Mouse (Mus musculus): ENCODE measurements around the gene Fry. TPM values are rescaled to one million over a fixed set of nuclear protein-coding genes. Genes with fewer than 3 reads are reported as not detected.

The Fry gene
- polyA plus RNA-seq, 1 experiment from 2014 or later: 43.4 TPM

GRCm38 (mm10) chr5:150145967-150146366, 27.5 kb downstream of the Fry start:
- Histone ChIP-seq H3K36me3 (ENCODE audit: control insufficient read depth, insufficient read depth, low read length) (no peaks in the 10 kb centered on the region), H3K9ac (ENCODE audit: low read depth, low read length) (no peak overlapping the region), H3K27me3 (replicated peaks; ENCODE audit: control insufficient read depth, insufficient read depth, low read length) (no peaks in the 10 kb centered on the region), H3K4me2 (ENCODE audit: low read length) (no peak overlapping the region), H3K4me3 (ENCODE audit: low read length) (no peak overlapping the region), H3K9me3 (ENCODE audit: control insufficient read depth, low read length) (no peaks in the 10 kb centered on the region), H3K27ac (ENCODE audit: low read depth, low read length) (no peak overlapping the region), H3K4me1 (ENCODE audit: control insufficient read depth, insufficient read depth, low read depth, low read length) (no peaks in the 10 kb centered on the region; the same call in 1 of the 2 replicates)
- ATAC-seq: no peak
- WGBS: 86% methylated on average over 3 of the region's 3 CpGs

GRCm38 (mm10) chr5:150146612-150147011, 28.2 kb downstream of the Fry start:
- Histone ChIP-seq H3K9me3 (ENCODE audit: control insufficient read depth, low read length) (no peaks in the 10 kb centered on the region), H3K36me3 (ENCODE audit: control insufficient read depth, insufficient read depth, low read length) (no peaks in the 10 kb centered on the region)
- no peak for ATAC-seq

GRCm38 (mm10) chr5:150149725-150150124, 31.3 kb downstream of the Fry start:
- Histone ChIP-seq H3K4me3 (ENCODE audit: low read length) (no peak overlapping the region), H3K4me1 (ENCODE audit: control insufficient read depth, insufficient read depth, low read depth, low read length) (no peaks in the 10 kb centered on the region; the same call in none of the 2 replicates), H3K9me3 (ENCODE audit: control insufficient read depth, low read length) (no peaks in the 10 kb centered on the region), H3K27me3 (replicated peaks; ENCODE audit: control insufficient read depth, insufficient read depth, low read length) (no peaks in the 10 kb centered on the region), H3K9ac (ENCODE audit: low read depth, low read length) (no peak overlapping the region), H3K4me2 (ENCODE audit: low read length) (no peak overlapping the region), H3K36me3 (ENCODE audit: control insufficient read depth, insufficient read depth, low read length) (no peaks in the 10 kb centered on the region), H3K27ac (ENCODE audit: low read depth, low read length) (no peak overlapping the region)
- WGBS: 82% methylated on average over 11 of the region's 11 CpGs
- ATAC-seq: no peak

More at GRCm38 (mm10) chr5:150146612-150147011, 28.2 kb downstream of the Fry start:
- H3K4me3 ChIP-seq (ENCODE audit: low read length): no peak overlapping the region
- 96% methylated on average over 4 of the region's 4 CpGs for WGBS
- H3K9ac ChIP-seq (ENCODE audit: low read depth, low read length): no peak overlapping the region
- H3K27me3 ChIP-seq (replicated peaks; ENCODE audit: control insufficient read depth, insufficient read depth, low read length): no peaks in the 10 kb centered on the region
- H3K4me2 ChIP-seq (ENCODE audit: low read length): no peak overlapping the region
- H3K27ac ChIP-seq (ENCODE audit: low read depth, low read length): no peak overlapping the region
- H3K4me1 ChIP-seq (ENCODE audit: control insufficient read depth, insufficient read depth, low read depth, low read length): no peaks in the 10 kb centered on the region; the same call in 1 of the 2 replicates

DNA sequence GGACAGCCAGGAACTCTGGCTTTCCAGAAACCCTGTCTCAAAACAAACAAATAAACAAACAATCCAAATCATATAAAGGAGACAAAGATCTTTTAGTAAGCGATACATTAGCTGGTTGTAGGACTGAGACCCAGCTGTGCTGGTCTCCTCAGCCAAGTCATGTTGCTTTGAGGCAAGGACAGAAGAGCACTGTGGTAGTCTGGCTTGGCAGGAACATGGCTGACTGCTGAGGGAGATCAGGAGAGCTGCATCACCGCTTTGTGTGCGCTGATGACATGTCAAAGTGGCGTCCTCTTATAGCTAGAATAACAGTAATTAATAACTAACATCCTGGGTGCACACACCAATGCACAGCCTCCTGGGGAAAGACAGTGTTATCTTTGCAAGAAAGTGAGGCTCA, 32.5 kb downstream of the Fry start:
- no peak for ATAC-seq
- Histone ChIP-seq H3K4me1 (ENCODE audit: control insufficient read depth, insufficient read depth, low read depth, low read length) (no peaks in the 10 kb centered on the region; the same call in 1 of the 2 replicates), H3K4me2 (ENCODE audit: low read length) (no peak overlapping the region), H3K4me3 (ENCODE audit: low read length) (no peak overlapping the region), H3K27me3 (replicated peaks; ENCODE audit: control insufficient read depth, insufficient read depth, low read length) (no peaks in the 10 kb centered on the region), H3K27ac (ENCODE audit: low read depth, low read length) (no peak overlapping the region), H3K9me3 (ENCODE audit: control insufficient read depth, low read length) (no peaks in the 10 kb centered on the region), H3K9ac (ENCODE audit: low read depth, low read length) (no peak overlapping the region), H3K36me3 (ENCODE audit: control insufficient read depth, insufficient read depth, low read length) (no peaks in the 10 kb centered on the region)
- 69% methylated on average over 4 of the region's 4 CpGs for WGBS

DNA sequence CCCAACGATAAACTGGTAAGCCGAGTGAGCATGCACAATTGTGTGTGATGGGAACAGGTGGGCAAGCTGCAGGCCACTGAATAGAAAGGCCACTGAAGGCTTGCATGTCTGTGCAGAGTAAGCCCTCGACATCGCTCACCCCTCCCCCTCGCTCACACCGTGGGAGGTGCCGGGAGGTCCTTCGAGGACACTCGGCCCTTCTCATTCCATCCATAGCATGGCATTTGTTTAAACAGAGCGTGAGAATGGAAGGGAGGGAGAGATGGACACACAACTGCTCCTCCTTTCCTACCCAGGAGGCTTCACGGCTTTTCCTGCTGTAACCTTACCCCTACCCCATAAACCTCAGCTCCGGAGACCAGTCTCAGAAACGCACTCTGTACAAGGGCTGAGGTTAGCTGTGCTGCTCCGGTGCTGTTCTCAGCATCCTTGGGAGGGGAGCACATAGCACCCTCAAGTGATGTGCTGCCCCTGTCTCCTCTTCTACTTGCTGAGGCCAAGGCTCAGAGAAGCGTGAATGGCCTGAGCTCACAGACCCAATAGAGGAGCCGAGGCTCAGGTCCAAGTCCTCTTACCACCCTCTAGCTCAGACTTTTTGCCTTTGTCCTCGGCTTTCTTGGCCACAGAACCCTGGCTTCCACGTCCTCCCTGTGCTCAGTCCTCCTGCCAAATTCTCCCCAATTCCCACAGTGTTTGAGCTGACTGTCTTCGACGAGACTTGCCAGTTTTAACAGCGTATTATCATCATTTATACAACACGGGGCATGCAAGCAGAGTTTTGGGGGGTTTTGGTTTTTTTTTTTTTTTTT, 33.8 kb downstream of the Fry start:
- Histone ChIP-seq H3K9ac (ENCODE audit: low read depth, low read length) (no peak overlapping the region), H3K4me1 (ENCODE audit: control insufficient read depth, insufficient read depth, low read depth, low read length) (no peaks in the 10 kb centered on the region; the same call in 1 of the 2 replicates), H3K4me3 (ENCODE audit: low read length) (no peak overlapping the region), H3K36me3 (ENCODE audit: control insufficient read depth, insufficient read depth, low read length) (no peaks in the 10 kb centered on the region), H3K27ac (ENCODE audit: low read depth, low read length) (peak overlapping the region; percentile 51), H3K27me3 (replicated peaks; ENCODE audit: control insufficient read depth, insufficient read depth, low read length) (no peaks in the 10 kb centered on the region), H3K4me2 (ENCODE audit: low read length) (no peak overlapping the region), H3K9me3 (ENCODE audit: control insufficient read depth, low read length) (no peaks in the 10 kb centered on the region)
- peak; percentile 90 for ATAC-seq
- WGBS: 51% methylated on average over 22 of the region's 22 CpGs

- H3K27ac ChIP-seq (ENCODE audit: low read depth, low read length): peak overlapping the region; percentile 56
- no peak overlapping the region for H3K9ac ChIP-seq (ENCODE audit: low read depth, low read length)
- H3K36me3 ChIP-seq (ENCODE audit: control insufficient read depth, insufficient read depth, low read length): no peaks in the 10 kb centered on the region
- H3K4me1 ChIP-seq (ENCODE audit: control insufficient read depth, insufficient read depth, low read depth, low read length): no peaks in the 10 kb centered on the region; the same call in 1 of the 2 replicates
- WGBS: 61% methylated on average over 10 of the region's 10 CpGs
- peak; percentile 15 for ATAC-seq
- H3K4me3 ChIP-seq (ENCODE audit: low read length): no peak overlapping the region
- no peaks in the 10 kb centered on the region for H3K9me3 ChIP-seq (ENCODE audit: control insufficient read depth, low read length)
- no peak overlapping the region for H3K4me2 ChIP-seq (ENCODE audit: low read length)
- H3K27me3 ChIP-seq (replicated peaks; ENCODE audit: control insufficient read depth, insufficient read depth, low read length): no peaks in the 10 kb centered on the region
These were observed 34.4 kb downstream of the Fry start for GRCm38 (mm10) chr5:150152880-150153281.

DNA sequence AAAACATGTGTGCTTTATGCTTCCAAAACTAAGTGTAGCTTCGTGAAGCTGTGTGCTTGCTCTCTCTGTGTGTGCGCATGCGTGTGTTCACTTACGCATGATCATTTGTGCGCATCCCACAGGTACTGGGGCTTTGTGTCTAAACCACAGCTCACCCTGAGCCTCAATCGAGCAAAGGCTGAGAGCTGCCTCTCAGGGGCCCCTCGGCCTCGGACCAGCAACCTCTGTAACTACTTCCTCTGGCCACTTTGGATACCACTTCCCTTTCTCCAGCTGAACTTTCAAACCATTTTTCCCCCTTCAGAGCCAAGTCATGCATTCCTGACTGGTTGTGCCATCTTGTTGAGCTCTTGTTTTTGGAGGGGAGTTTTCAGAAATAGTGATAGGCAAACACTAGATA, 36.9 kb downstream of the Fry start:
- 89% methylated on average over 8 of the region's 8 CpGs for WGBS
- no peak overlapping the region for H3K4me3 ChIP-seq (ENCODE audit: low read length)
- H3K9me3 ChIP-seq (ENCODE audit: control insufficient read depth, low read length): no peaks in the 10 kb centered on the region
- H3K27ac ChIP-seq (ENCODE audit: low read depth, low read length): no peak overlapping the region
- H3K9ac ChIP-seq (ENCODE audit: low read depth, low read length): no peak overlapping the region
- ATAC-seq: no peak
- H3K36me3 ChIP-seq (ENCODE audit: control insufficient read depth, insufficient read depth, low read length): no peaks in the 10 kb centered on the region
- no peaks in the 10 kb centered on the region; the same call in 1 of the 2 replicates for H3K4me1 ChIP-seq (ENCODE audit: control insufficient read depth, insufficient read depth, low read depth, low read length)
- H3K27me3 ChIP-seq (replicated peaks; ENCODE audit: control insufficient read depth, insufficient read depth, low read length): no peaks in the 10 kb centered on the region
- no peak overlapping the region for H3K4me2 ChIP-seq (ENCODE audit: low read length)

DNA sequence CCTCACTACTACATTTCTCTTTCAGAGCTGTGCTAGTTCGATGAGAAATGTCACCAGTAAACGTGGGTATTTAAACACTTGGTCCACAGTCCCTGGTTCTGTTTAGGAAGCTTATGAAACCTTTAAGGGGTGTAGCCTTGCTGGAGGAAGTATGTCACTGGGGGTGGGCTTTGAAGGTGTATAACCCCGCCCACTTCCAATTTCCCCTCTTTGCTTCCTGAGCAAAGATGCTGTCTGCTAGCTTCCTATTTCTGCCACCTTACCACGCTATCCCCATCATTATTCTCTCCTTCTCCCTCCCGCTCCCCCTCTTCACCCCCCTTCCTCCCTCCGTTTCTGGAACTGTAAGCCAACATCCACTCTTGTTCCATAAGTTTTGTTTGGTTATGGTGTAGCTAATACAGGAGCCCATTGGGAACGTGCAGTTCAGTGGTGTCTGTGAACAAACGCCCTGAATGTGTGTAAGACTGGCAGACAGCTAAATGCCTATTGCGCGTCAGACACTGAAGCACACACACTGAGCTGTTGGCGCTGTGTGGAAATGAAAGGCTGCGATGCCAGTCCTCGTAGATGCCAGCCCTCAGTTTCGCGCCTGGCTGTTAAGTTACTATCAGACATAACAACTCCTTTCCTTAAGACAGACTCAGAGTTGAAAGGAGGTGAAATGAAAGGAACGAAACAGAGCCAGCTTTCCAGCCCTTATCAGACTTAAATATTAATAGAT, 37.8 kb downstream of the Fry start:
- Histone ChIP-seq H3K27me3 (replicated peaks; ENCODE audit: control insufficient read depth, insufficient read depth, low read length) (no peaks in the 10 kb centered on the region), H3K4me3 (ENCODE audit: low read length) (no peak overlapping the region), H3K27ac (ENCODE audit: low read depth, low read length) (no peak overlapping the region), H3K9ac (ENCODE audit: low read depth, low read length) (no peak overlapping the region), H3K4me1 (ENCODE audit: control insufficient read depth, insufficient read depth, low read depth, low read length) (no peaks in the 10 kb centered on the region; the same call in 1 of the 2 replicates), H3K9me3 (ENCODE audit: control insufficient read depth, low read length) (no peaks in the 10 kb centered on the region), H3K36me3 (ENCODE audit: control insufficient read depth, insufficient read depth, low read length) (no peaks in the 10 kb centered on the region), H3K4me2 (ENCODE audit: low read length) (no peak overlapping the region)
- no peak for ATAC-seq
- WGBS: 84% methylated on average over 16 of the region's 16 CpGs

DNA sequence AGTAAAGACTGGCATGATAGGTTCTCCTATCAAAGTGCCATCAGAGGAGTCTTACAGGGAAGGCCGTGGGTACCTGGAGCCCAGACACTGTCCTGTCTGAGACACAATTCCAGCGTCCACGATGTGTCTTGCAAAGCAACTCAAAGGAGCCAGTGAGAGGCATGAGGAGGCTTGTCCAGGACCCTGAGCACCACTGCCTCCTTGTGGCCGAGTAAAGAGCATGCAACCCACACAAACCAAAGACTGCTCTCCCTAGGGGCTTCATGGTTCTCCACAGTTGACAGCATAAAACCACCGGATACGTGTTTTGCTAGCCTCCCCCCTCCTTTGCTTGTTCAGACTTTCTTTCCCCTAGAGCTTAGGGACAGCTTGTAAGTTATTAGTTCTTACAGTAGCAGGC, 39.2 kb downstream of the Fry start:
- no peak overlapping the region for H3K4me2 ChIP-seq (ENCODE audit: low read length)
- no peaks in the 10 kb centered on the region for H3K4me1 ChIP-seq (ENCODE audit: control insufficient read depth, insufficient read depth, low read depth, low read length)
- H3K27me3 ChIP-seq (replicated peaks; ENCODE audit: control insufficient read depth, insufficient read depth, low read length): no peaks in the 10 kb centered on the region
- no peak overlapping the region for H3K27ac ChIP-seq (ENCODE audit: low read depth, low read length)
- WGBS: 49% methylated on average over 6 of the region's 6 CpGs
- no peak overlapping the region for H3K9ac ChIP-seq (ENCODE audit: low read depth, low read length)
- no peak for ATAC-seq
- H3K9me3 ChIP-seq (ENCODE audit: control insufficient read depth, low read length): no peaks in the 10 kb centered on the region
- no peaks in the 10 kb centered on the region for H3K36me3 ChIP-seq (ENCODE audit: control insufficient read depth, insufficient read depth, low read length)
- no peak overlapping the region for H3K4me3 ChIP-seq (ENCODE audit: low read length)
